Mouse (Mus musculus): Measurements from ENCODE around the gene Abhd14b.

DNA sequence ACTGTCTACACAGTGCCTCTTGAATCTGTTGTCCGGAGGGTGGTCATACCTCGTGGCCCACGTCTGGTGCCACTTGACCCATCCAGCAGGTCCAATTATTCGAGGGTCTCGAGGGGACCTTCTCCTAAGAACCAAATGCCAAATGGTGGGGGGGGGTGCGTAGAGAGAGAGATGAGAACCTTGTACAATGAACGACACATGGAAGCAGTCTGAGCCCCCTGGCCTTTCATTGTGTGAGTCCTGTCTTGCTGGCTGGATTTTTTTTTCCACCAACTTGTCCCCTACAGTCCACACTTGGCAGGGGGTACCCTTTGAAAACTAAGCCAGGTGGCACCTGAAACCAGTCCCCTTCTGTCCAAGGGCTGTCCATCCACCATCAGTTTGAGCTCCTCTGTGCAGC is 20.5 kb downstream of the Abhd14b start:
- TF ChIP-seq CTCF (IDR thresholded peaks at IDR 0.05; ENCODE audit: borderline replicate concordance, control insufficient read depth, extremely low read depth, insufficient read depth, low read length, poor library complexity) (no peak), POLR2A (IDR thresholded peaks at IDR 0.05; ENCODE audit: control insufficient read depth, extremely low read depth, insufficient read depth, low read length, poor library complexity) (no peak)
